Mouse (Mus musculus): ENCODE results near the gene Elavl2. TPM values are rescaled to one million over a fixed set of nuclear protein-coding genes. Genes with fewer than 3 reads are reported as not detected.

Gene Elavl2
- polyA plus RNA-seq, 1 experiment from 2014 or later = 0.50 TPM

- Histone ChIP-seq H3K9ac (ENCODE audit: low read depth, low read length) (no peak overlapping the region), H3K27me3 (ENCODE audit: insufficient read depth, low read length) (no peaks in the 10 kb centered on the region), H3K4me2 (ENCODE audit: low read length) (no peak overlapping the region), H3K27ac (no peak overlapping the region), H3K4me3 (replicated peaks; ENCODE audit: low read depth, low read length) (no peak overlapping the region), H3K36me3 (ENCODE audit: insufficient read depth, low read length) (no peaks in the 10 kb centered on the region), H3K9me3 (replicated peaks; ENCODE audit: low read length) (no peaks in the 10 kb centered on the region), H3K4me1 (replicated peaks; ENCODE audit: insufficient read depth, low read length) (no peaks in the 10 kb centered on the region)
- 90% methylated on average over 3 of the region's 3 CpGs for WGBS
- peak; percentile 14; the same call in 1 of the 2 replicates for TF ChIP-seq CTCF (IDR thresholded peaks at IDR 0.05; ENCODE audit: low read depth)
- no peak for DNase-seq (ENCODE audit: low spot score)
- ATAC-seq (replicated peaks; ENCODE audit: low FRiP score, low read depth) = no peak
Measured at GRCm38 (mm10) chr4:91387701-91388100, 12.9 kb downstream of the Elavl2 start.

- Histone ChIP-seq H3K9ac (ENCODE audit: low read depth, low read length) (no peak overlapping the region), H3K9me3 (replicated peaks; ENCODE audit: low read length) (no peaks in the 10 kb centered on the region), H3K4me1 (replicated peaks; ENCODE audit: insufficient read depth, low read length) (no peaks in the 10 kb centered on the region), H3K36me3 (ENCODE audit: insufficient read depth, low read length) (no peaks in the 10 kb centered on the region), H3K27me3 (ENCODE audit: insufficient read depth, low read length) (peaks cover 23% of the 10 kb centered on the region), H3K4me2 (ENCODE audit: low read length) (no peak overlapping the region), H3K4me3 (replicated peaks; ENCODE audit: low read depth, low read length) (no peak overlapping the region), H3K27ac (no peak overlapping the region)
- WGBS = 2% methylated on average over 13 of the region's 13 CpGs
- no peak for DNase-seq (ENCODE audit: low spot score)
- ATAC-seq (replicated peaks; ENCODE audit: low FRiP score, low read depth) = no peak
- TF ChIP-seq CTCF (IDR thresholded peaks at IDR 0.05; ENCODE audit: low read depth) = no peak
Measured at GRCm38 (mm10) chr4:91381201-91381627, 19.4 kb downstream of the Elavl2 start.

GRCm38 (mm10) chr4:91380341-91381117, 20.1 kb downstream of the Elavl2 start:
- Histone ChIP-seq H3K4me1 (replicated peaks; ENCODE audit: insufficient read depth, low read length) (no peaks in the 10 kb centered on the region), H3K4me3 (replicated peaks; ENCODE audit: low read depth, low read length) (no peak overlapping the region), H3K9me3 (replicated peaks; ENCODE audit: low read length) (no peaks in the 10 kb centered on the region), H3K27ac (no peak overlapping the region), H3K4me2 (ENCODE audit: low read length) (no peak overlapping the region), H3K36me3 (ENCODE audit: insufficient read depth, low read length) (no peaks in the 10 kb centered on the region), H3K27me3 (ENCODE audit: insufficient read depth, low read length) (peaks cover 24% of the 10 kb centered on the region), H3K9ac (ENCODE audit: low read depth, low read length) (no peak overlapping the region)
- DNase-seq (ENCODE audit: low spot score) (no peak), ATAC-seq (replicated peaks; ENCODE audit: low FRiP score, low read depth) (no peak)
- TF ChIP-seq CTCF (IDR thresholded peaks at IDR 0.05; ENCODE audit: low read depth) = no peak
- WGBS = 4% methylated on average over 24 of the region's 24 CpGs

- no peak for TF ChIP-seq CTCF (IDR thresholded peaks at IDR 0.05; ENCODE audit: low read depth)
- Histone ChIP-seq H3K4me2 (ENCODE audit: low read length) (no peak overlapping the region), H3K4me3 (replicated peaks; ENCODE audit: low read depth, low read length) (no peak overlapping the region), H3K27ac (no peak overlapping the region), H3K27me3 (ENCODE audit: insufficient read depth, low read length) (peaks cover 34% of the 10 kb centered on the region), H3K4me1 (replicated peaks; ENCODE audit: insufficient read depth, low read length) (peaks cover 8% of the 10 kb centered on the region; the same call in 1 of the 2 replicates), H3K9me3 (replicated peaks; ENCODE audit: low read length) (no peaks in the 10 kb centered on the region), H3K36me3 (ENCODE audit: insufficient read depth, low read length) (no peaks in the 10 kb centered on the region), H3K9ac (ENCODE audit: low read depth, low read length) (no peak overlapping the region)
- WGBS = 0% methylated on average over 9 of the region's 9 CpGs
- ATAC-seq (replicated peaks; ENCODE audit: low FRiP score, low read depth) = no peak
- DNase-seq (ENCODE audit: low spot score) = peak; percentile 84
Measured at GRCm38 (mm10) chr4:91379559-91379958, 21.0 kb downstream of the Elavl2 start.

- WGBS = under 1% methylated on average over 28 of the region's 28 CpGs
- Histone ChIP-seq H3K9ac (ENCODE audit: low read depth, low read length) (no peak overlapping the region), H3K4me2 (ENCODE audit: low read length) (peak overlapping the region; percentile 67), H3K27me3 (ENCODE audit: insufficient read depth, low read length) (peaks cover 58% of the 10 kb centered on the region), H3K9me3 (replicated peaks; ENCODE audit: low read length) (no peaks in the 10 kb centered on the region), H3K4me3 (replicated peaks; ENCODE audit: low read depth, low read length) (peak overlapping the region; percentile 40), H3K27ac (no peak overlapping the region), H3K36me3 (ENCODE audit: insufficient read depth, low read length) (no peaks in the 10 kb centered on the region), H3K4me1 (replicated peaks; ENCODE audit: insufficient read depth, low read length) (peaks cover 18% of the 10 kb centered on the region)
- TF ChIP-seq CTCF (IDR thresholded peaks at IDR 0.05; ENCODE audit: low read depth) = no peak
- ATAC-seq (replicated peaks; ENCODE audit: low FRiP score, low read depth) (peak; percentile 99), DNase-seq (ENCODE audit: low spot score) (peak; percentile 94)
Measured at GRCm38 (mm10) chr4:91376317-91376910, 24.2 kb downstream of the Elavl2 start.

GRCm38 (mm10) chr4:91375372-91375687, 25.3 kb downstream of the Elavl2 start:
- Histone ChIP-seq H3K4me2 (ENCODE audit: low read length) (peak overlapping the region; percentile 67), H3K27me3 (ENCODE audit: insufficient read depth, low read length) (peaks cover 54% of the 10 kb centered on the region), H3K4me1 (replicated peaks; ENCODE audit: insufficient read depth, low read length) (peaks cover 23% of the 10 kb centered on the region), H3K36me3 (ENCODE audit: insufficient read depth, low read length) (no peaks in the 10 kb centered on the region), H3K9ac (ENCODE audit: low read depth, low read length) (no peak overlapping the region), H3K27ac (no peak overlapping the region), H3K4me3 (replicated peaks; ENCODE audit: low read depth, low read length) (peak overlapping the region; percentile 40), H3K9me3 (replicated peaks; ENCODE audit: low read length) (no peaks in the 10 kb centered on the region)
- no peak for TF ChIP-seq CTCF (IDR thresholded peaks at IDR 0.05; ENCODE audit: low read depth)
- no peak for ATAC-seq (replicated peaks; ENCODE audit: low FRiP score, low read depth)
- DNase-seq (ENCODE audit: low spot score) = no peak
- under 1% methylated on average over 7 of the region's 7 CpGs for whole genome bisulfite sequencing

Measured in kidney, postnatal 0 days (tissue).